Mouse (Mus musculus) hindbrain, embryonic 15.5 days (tissue): ENCODE measurements around the gene Fbxo39. TPM values are rescaled to one million over a fixed set of nuclear protein-coding genes. Genes with fewer than 3 reads are reported as not detected.

Source experiments
- polyA plus RNA-seq: library from polyadenylated mRNA; unstranded; fragments of >200 nt; fragmentation: Nextera tagmentation; extraction: Ambion mirVana; gene quantifications from 2 replicates; pipeline ENCODE4 v1.2.1, GENCODE M21; 2015

Gene Fbxo39
- polyA plus RNA-seq, 1 experiment from 2014 or later: not detected

Other genes starting within 250 kb of the Fbxo39 start
- gene Pitpnm3, start 178.7 kb upstream of the Fbxo39 start, polyA plus RNA-seq: 4.6 and 5.4 TPM in 2 replicates
- gene Gm43951, start 107.6 kb upstream of the Fbxo39 start, polyA plus RNA-seq: 1.5 and 1.6 TPM in 2 replicates
- 16.3 and 20.5 TPM in 2 replicates for gene 4933427D14Rik, start 107.0 kb upstream of the Fbxo39 start, polyA plus RNA-seq
- gene Txndc17, start 106.9 kb upstream of the Fbxo39 start, polyA plus RNA-seq: 147 and 155 TPM in 2 replicates
- gene Med31, start 98.9 kb upstream of the Fbxo39 start, polyA plus RNA-seq: 50.5 and 54.2 TPM in 2 replicates
- 1.9 and 2.0 TPM in 2 replicates for gene Slc13a5, start 47.2 kb upstream of the Fbxo39 start, polyA plus RNA-seq
- gene Xaf1, start 12.8 kb upstream of the Fbxo39 start, polyA plus RNA-seq: 3.0 and 3.9 TPM in 2 replicates
- 6.5 and 8.4 TPM in 2 replicates for gene Tekt1, start 48.0 kb downstream of the Fbxo39 start, polyA plus RNA-seq
- gene Smtnl2, start 97.3 kb downstream of the Fbxo39 start, polyA plus RNA-seq: 9.9 and 10.2 TPM in 2 replicates
- gene Ggt6, start 121.1 kb downstream of the Fbxo39 start, polyA plus RNA-seq: not detected in 2 replicates
- gene Mybbp1a, start 126.9 kb downstream of the Fbxo39 start, polyA plus RNA-seq: 62.1 and 65.9 TPM in 2 replicates
- 9.7 and 11.4 TPM in 2 replicates for gene Spns2, start 175.5 kb downstream of the Fbxo39 start, polyA plus RNA-seq
- 0.08 and 0.18 TPM in 2 replicates for gene Spns3, start 236.1 kb downstream of the Fbxo39 start, polyA plus RNA-seq